Mouse (Mus musculus) adrenal gland, adult 8-10 months (tissue): ENCODE measurements around the gene Nexn. TPM values are rescaled to one million over a fixed set of nuclear protein-coding genes. Genes with fewer than 3 reads are reported as not detected.
"Not testable (repeated sequence)": the region's sequence is repeated elsewhere in the genome, so short reads cannot be mapped to it uniquely, and the experiment has no call there.

ENCODE experiments used
- DNase-seq: peaks from one replicate; pipeline ENCODE4 v3.0.0; 2022
- total RNA-seq, 4 experiments: library from RNA; stranded (reverse); gene quantifications; 2 replicates each; pipeline ENCODE4 v1.2.4; 2022

Gene Nexn
- total RNA-seq, result 1 to 10 TPM; 2.8 to 4.0 (median 3.1) TPM

- DNase-seq, result no peak
Observed at GRCm38 (mm10) chr3:152266036-152266421, at the start of gene Nexn. TSS of gene Nexn (minus strand) at chr3:152266350.

- peak; percentile 73 for DNase-seq
Observed at GRCm38 (mm10) chr3:152315613-152316012, 49.5 kb upstream of the Nexn start.

DNA sequence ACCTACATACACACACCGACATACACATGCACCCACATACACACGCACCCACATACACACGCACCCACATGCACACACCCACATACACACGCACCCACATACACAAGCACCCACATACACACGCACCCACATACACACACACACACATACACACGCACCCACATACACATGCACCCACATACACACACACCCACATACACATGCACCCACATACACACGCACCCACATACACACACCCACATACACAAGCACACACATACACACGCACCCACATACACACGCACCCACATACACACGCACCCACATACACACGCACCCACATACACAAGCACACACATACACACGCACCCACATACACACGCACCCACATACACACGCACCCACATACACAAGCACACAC lies 48.5 kb upstream of the Nexn start:
- not testable (repeated sequence) for DNase-seq

DNA sequence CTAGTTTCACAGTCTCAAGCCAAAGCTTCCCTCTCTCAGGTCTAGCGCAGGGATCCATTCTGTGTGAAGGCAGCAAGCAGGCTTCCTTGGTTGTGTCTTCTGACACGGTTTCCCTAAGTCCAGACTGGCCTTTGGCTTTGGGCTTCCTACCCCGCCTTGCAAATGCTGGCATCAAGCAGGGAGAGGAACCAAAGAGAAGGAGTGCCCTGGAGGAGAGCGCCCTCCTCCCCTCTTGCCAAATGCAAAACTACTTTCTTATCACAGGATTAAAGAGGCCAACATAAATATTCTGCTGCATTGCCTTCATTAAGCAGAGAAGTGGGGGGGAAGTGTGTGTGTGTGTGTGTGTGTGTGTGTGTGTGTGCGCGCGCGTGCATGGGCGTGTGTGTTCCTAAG lies 43.1 kb upstream of the Nexn start:
- DNase-seq, result no peak

DNA sequence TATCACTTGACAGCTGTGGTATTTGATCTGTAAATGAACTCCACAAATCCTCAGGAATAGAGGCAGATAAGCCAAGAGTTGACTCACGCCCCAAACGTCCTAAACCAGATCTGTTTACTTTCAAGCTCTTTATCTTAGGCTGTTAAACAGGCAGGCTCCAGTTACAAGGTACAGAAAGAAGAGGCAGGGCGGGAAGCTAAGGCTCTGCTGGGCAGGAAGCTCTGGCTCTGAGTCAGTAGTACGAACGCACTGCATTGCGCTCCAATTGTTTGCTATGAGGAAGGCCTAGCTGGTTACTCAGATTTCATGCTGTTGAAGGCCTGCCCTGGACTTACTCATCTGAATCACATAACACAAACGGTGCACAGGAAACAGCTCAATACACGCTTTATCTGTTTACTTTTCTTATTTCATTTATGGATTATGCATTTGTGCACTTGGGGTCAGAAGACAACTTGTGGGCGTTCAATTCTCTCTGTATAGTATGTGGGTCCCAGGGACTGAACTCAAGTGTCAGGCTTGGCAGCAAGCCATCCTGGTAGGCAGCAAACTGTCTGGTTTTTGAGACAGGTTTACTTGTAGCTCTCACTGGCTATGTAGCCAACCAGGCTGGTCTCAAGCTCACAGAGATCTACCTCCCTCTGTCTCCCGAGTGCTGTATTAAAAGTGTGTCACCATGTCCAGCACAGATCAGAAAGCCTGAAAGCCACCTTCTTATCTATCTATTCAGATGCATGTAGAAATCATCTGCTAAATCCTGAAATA lies 42.5 kb upstream of the Nexn start:
- no peak for DNase-seq

DNA sequence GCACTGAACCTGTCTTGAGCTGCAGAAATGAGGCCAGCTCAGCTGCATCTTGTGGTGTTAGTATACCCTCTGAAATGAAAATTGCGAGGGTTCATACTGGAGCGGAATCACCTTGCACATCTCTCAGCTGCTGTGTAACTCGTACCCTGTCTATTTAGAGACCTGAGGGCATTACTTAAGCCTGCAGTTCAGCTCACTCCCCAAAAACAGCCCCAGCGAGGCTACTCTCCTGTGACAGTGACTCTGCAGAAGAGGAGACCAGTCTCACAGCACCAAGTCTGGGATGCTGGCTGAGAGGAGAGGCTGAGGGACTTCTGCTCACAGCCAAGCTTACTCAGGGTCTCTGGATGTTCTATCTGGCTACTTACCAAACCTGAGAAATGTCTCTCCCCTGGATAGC lies 39.8 kb upstream of the Nexn start:
- DNase-seq, result no peak

DNA sequence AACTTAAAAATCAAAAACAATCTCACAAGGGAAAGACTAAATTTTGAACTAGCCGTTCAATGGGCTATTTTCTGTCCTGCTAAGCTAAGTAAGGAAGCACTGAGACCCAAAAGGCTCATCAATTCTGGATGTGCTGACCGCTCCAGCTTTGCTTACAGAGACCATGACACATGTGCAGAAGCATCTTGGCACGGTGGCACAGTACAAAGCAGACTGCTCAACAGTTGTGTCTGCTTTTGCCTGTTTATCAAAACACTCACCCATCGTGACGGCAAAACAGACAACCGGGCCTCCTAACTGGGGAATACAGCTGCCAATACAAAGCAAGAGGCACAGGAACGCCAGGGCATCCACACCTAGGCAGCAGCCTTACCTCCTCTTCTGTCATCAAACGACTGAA lies 38.9 kb upstream of the Nexn start:
- DNase-seq, result no peak

- DNase-seq, result no peak
Observed at GRCm38 (mm10) chr3:152304093-152304815, 38.1 kb upstream of the Nexn start.

- no peak for DNase-seq
Observed at GRCm38 (mm10) chr3:152302991-152303390, 36.8 kb upstream of the Nexn start.

- DNase-seq, result no peak
Observed at GRCm38 (mm10) chr3:152300376-152301337, 34.5 kb upstream of the Nexn start.

GRCm38 (mm10) chr3:152295896-152296295 lies 29.7 kb upstream of the Nexn start:
- DNase-seq, result no peak

DNA sequence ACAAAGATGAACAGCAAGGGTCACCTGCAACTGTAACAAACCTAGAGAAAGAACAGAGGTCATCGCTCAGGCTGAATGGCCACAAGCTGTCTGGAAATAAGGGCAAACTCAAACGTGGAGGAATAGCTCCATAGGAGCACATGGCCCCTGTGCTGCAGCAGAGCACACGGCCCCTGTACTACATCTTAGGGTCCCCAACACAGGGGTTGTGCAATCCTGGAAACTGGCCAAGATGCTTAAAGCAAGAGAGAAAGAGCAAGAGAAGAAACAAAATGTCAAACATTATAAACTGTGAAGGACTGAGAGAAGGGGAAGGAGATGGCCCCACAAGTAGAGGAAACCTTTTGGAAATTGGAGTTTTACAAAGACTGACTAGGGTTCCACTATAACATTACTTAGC lies 28.2 kb upstream of the Nexn start:
- no peak for DNase-seq

DNA sequence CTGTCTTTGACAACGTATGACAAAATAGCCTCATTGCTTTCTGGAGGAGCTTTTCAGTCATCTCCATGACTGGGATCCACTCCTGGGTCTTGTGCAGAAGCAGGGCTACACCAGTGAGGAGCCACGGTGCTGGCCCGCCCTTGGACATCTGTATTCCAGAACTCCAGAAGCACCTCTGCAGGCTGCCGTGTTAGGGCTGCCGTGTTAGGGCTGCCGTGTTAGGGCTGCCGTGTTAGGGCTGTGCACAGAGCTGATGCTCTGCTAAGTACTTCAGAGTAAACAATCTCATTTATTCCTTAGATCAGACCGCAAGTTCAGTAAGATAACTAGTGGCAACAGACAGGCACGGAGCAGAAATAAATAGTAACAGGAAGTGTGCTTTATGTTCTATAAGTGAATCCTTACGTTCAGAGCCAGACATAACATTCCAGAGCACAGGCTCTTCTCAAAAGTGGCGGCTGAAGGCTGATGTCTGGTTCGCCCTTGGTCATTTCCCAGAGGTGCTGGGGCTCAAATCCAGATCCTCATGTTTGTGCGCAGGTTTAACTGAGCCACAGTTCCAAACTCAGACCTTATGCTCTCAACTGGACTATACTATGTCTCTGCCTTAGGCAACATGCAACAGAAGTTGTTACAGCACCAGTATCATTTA lies 27.5 kb upstream of the Nexn start:
- DNase-seq, result no peak

DNA sequence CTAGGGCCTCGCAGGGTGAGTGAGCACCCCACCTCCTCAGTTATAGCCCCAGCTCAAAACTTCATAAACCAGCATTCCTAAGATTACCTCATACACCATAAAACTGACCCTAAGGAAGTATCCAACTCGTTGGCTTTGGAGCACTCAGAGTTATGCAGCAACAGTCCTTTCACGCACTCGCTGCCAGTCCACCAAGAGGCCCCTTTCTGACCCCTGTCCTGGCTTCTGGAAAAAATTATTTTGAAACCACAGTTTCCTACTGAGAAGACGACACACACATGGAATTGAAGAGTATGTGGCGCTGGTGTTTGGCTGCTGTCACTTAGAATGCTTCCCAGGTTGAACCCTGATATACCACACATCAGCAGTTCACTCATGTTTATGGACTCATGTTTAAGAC lies 25.7 kb upstream of the Nexn start:
- no peak for DNase-seq

DNA sequence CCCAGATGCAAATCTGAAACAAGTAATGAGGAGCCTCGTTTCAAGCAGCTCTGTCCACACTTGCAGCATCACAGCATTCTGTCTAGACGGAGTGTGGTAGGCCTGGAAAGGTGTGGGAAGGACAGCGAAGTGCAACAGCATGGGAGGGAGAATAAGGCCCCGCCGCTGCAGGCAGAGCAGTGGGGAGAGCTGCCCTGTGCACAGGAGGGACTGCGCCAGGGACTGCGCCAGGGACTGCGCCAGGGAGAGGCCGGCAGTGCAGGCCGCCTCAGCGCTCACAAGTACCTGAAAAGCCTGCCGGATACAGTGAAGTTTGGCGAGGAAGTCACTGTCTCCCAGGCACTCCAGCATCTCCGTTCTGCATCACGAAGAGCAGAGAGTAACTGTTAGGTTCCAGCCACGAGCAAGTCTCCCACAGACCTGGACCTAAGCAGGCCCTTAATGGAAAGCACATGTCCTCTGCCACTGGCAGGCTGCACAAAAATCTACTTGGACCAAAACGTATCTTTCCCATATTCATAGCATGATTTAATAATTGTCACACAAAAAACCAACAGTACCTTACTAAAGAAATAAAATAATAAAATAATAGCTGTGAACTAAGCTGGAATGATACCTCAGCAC lies 24.1 kb upstream of the Nexn start:
- no peak for DNase-seq

- DNase-seq, result peak; percentile 32
Observed at GRCm38 (mm10) chr3:152288740-152289139, 22.6 kb upstream of the Nexn start.

DNA sequence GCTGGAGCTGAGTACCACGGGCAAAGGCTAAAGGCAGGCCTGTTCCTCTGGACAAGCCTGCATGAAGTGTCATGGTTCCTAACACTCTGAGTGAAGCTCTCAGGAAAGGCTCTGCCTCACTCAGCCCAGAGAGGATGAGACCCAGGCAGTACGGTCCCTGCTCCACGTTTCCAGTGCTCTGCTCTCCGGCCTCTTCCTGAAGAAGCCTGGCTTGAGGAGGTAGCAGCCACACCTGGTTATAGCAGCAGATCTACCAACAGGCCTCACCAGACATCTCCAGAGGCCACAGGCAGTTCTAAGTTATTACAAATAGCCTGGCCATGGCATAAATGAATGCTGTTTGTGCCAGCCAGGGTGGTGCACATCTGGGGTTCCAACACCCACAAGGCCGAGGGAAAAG lies 22.1 kb upstream of the Nexn start:
- no peak for DNase-seq

DNA sequence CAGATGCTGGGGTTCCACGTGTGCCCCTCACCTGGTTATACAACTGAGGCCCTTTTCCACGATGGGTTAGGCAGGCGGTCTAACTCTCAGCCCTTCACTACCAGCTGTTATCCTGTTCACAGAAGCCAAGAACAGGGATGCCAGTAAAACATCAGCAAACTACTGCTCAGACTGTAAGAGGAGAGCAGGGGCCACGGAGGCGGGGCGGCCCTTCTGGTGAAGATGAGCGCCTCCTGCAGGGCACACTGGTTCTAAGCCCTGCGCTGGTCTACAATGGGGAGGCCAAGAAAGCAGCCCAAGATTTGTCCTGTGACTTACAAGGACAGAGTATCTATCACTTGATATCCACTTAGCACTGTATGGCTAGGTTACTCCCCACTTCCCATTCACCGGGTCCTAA lies 21.7 kb upstream of the Nexn start:
- DNase-seq, result no peak

- DNase-seq, result no peak
Observed at GRCm38 (mm10) chr3:152284759-152285158, 18.6 kb upstream of the Nexn start.

DNA sequence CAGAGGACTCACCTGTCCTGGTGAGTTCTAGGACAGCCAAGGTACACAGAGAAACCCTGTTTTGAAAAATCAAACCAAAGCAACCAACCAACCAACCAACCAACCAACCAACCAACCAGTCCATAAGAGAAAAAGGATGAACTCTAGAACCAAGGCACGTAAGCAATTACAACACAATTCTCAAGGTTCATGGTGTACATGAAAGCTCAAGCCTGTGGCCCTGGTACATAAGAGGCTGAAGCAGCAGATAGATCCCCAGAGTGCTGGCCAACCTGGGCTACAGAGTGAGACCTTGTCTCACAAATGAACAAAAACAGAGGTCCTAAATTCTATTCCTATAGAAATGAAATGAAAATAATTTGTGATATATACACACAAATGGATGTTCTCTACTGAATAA lies 18.2 kb upstream of the Nexn start:
- no peak for DNase-seq

DNA sequence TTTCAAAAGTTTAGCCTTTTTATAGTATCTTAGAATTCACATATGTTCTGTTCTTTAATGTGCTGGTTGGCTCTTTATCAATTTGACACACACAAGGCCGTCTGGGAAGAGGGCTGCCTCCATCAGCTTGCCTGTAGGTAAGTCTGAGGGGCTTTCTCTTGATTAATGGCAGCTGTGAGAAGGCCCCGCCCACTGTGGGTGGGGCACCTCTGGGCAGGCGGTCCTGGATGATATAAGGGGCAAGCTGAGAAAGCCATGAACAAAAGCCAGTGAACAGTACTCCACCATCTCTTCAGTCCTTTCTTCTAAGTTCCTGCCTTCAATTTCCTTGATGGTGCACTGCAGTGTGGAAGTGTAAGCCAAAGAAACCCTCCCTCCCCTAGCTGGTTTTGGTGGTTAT lies 16.0 kb upstream of the Nexn start:
- no peak for DNase-seq

DNA sequence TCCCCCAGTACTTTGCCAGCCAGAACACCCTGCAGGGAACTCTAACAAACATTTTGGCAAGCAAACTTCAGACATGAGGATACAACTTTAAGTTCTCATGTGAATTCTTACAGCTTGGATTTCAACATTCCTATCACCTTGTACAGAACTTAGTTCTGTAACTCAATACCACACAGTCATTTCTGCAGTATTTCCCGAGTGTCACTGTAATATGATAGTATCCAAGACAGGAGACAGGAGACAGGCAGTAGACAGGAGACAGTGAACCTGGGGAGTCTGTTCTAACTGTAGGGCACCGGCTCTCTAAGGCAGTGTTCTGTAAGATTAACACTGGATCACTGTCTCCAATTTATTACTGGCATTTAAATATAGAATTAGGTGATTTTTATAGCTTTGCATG lies 12.3 kb upstream of the Nexn start:
- DNase-seq, result no peak
